Mouse (Mus musculus) lung, embryonic 15.5 days (tissue): ENCODE measurements around the gene Fancf. TPM values are rescaled to one million over a fixed set of nuclear protein-coding genes. Genes with fewer than 3 reads are reported as not detected.

Source experiments
- ATAC-seq: fragments of 200-750 bp; cut with Nextera tagmentation; 2 replicates; pipeline ENCODE4 v1.8.0; 2017; ENCODE audit warnings: moderate number of reproducible peaks, borderline replicate concordance; ENCODE audit not compliant: low FRiP score, low TSS enrichment; ENCODE audit errors: extremely low read depth
- H3K27ac ChIP-seq: fragments of 300-500 bp; sonication (generic); 2 replicates; pipeline ENCODE4 v1.5.1; 2015; ENCODE audit warnings: moderate library complexity, mild to moderate bottlenecking, inconsistent platforms
- H3K27me3 ChIP-seq: fragments of 300-500 bp; sonication (generic); 2 replicates; pipeline ENCODE4 v1.6.1; 2015; ENCODE audit warnings: inconsistent platforms
- H3K36me3 ChIP-seq: fragments of 300-500 bp; sonication (generic); 2 replicates; pipeline ENCODE4 v1.6.1; 2015; ENCODE audit warnings: inconsistent platforms
- H3K4me1 ChIP-seq: fragments of 300-500 bp; sonication (generic); 2 replicates; pipeline ENCODE4 v1.6.1; 2015; ENCODE audit warnings: inconsistent platforms
- H3K4me2 ChIP-seq: fragments of 300-500 bp; sonication (generic); 2 replicates; pipeline ENCODE4 v1.6.1; 2015; ENCODE audit warnings: inconsistent platforms, mild to moderate bottlenecking, moderate library complexity
- H3K4me3 ChIP-seq: fragments of 300-500 bp; sonication (generic); 2 replicates; pipeline ENCODE4 v1.5.1; 2015; ENCODE audit warnings: mild to moderate bottlenecking, inconsistent platforms
- H3K9ac ChIP-seq: fragments of 300-500 bp; sonication (generic); 2 replicates; pipeline ENCODE4 v1.6.1; 2015; ENCODE audit warnings: inconsistent platforms
- H3K9me3 ChIP-seq: fragments of 300-500 bp; sonication (generic); 2 replicates; pipeline ENCODE4 v1.6.1; 2016; ENCODE audit warnings: inconsistent platforms
- WGBS: fragments of 180-500 bp; shearing (Covaris S2); methylation state at CpG from one replicate; pipeline ENCODE4 v1.1.7; 2015; 5-methylcytosine and 5-hydroxymethylcytosine counted together
- polyA plus RNA-seq: library from polyadenylated mRNA; unstranded; fragments of >200 nt; fragmentation: Nextera tagmentation; extraction: Ambion mirVana; gene quantifications from 2 replicates; pipeline ENCODE4 v1.2.1, GENCODE M21; 2015

The Fancf gene
- polyA plus RNA-seq, 1 experiment from 2014 or later: 10.2 TPM

DNA sequence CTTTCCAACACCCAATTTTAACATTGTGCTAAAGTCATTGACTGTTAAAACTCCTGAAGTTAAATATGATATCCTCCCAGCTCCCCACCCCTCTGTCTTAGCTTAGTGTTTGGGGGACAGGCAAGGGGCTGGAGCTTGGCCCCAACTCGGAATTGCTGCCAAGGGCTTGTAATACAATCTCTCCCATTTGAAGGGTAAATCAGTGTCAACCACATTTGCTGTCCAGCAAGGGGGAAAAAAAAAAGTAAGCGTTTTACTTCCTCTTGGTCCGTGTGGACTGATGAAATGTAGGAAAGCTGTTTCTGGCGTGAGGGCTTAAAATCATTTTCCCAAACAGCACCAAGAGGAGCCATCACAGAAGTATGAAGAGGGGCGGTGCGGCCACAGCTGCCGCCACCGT is 16.7 kb upstream of the Fancf start:
- H3K27ac ChIP-seq: peak overlapping the region; percentile 85
- H3K4me3 ChIP-seq: peak overlapping the region; percentile 42
- 0 out of 2 replicates have a peak, but pooled peaks cover 7% of the 10 kb centered on the region for H3K4me1 ChIP-seq
- H3K9ac ChIP-seq: peak overlapping the region; percentile 44
- peak overlapping the region; percentile 79 for H3K4me2 ChIP-seq
- no peaks in the 10 kb centered on the region for H3K9me3 ChIP-seq
- ATAC-seq: no peak
- no peaks in the 10 kb centered on the region for H3K27me3 ChIP-seq
- H3K36me3 ChIP-seq: no peaks in the 10 kb centered on the region
- under 1% methylated on average over 8 of the region's 8 CpGs for WGBS

DNA sequence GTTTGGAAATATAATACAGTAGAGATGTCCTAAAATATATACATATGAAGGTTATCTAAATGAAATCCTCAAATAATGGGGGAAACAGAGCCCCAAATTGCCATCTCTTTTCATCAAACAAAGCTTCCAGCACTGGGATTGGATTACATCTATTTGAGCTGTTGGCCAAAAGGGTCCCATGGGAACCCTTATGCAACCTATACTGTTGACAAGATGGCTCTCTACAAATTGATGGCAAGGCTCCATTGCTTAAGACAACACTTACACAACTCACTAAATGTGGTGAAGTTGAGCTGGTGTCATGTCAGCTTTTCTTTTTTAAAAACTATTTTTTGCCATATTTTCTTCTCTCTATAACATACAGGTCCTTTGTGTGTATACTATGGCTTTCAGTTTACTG is 14.2 kb upstream of the Fancf start:
- Histone ChIP-seq H3K9ac (no peak overlapping the region), H3K4me3 (no peak overlapping the region), H3K27me3 (no peaks in the 10 kb centered on the region), H3K27ac (no peak overlapping the region), H3K4me2 (no peak overlapping the region), H3K4me1 (0 out of 2 replicates have a peak, but pooled peaks cover 7% of the 10 kb centered on the region), H3K9me3 (no peaks in the 10 kb centered on the region), H3K36me3 (no peaks in the 10 kb centered on the region)
- no peak for ATAC-seq

DNA sequence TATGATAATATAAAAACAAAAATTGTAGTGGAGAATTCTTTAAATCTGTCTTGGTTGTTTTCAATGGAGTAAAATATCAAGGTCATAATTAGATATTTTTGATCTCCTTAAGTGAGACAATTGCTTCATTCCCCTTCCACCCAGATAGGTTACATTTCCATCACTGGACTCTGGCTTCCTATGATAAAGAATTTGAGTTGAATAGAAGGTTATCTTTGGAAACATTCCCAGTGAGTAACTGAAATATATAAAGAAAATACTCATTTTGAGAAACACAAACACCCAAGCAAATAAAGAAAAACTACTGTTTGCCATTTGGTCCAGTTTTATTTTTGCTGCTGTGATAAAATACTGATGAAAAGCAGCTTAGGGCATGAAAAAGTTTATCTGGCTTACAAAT is 10.5 kb upstream of the Fancf start:
- no peaks in the 10 kb centered on the region for H3K36me3 ChIP-seq
- no peak overlapping the region for H3K9ac ChIP-seq
- no peaks in the 10 kb centered on the region for H3K27me3 ChIP-seq
- ATAC-seq: no peak
- no peaks in the 10 kb centered on the region for H3K9me3 ChIP-seq
- H3K4me2 ChIP-seq: no peak overlapping the region
- H3K27ac ChIP-seq: no peak overlapping the region
- H3K4me3 ChIP-seq: no peak overlapping the region
- H3K4me1 ChIP-seq: no peaks in the 10 kb centered on the region

DNA sequence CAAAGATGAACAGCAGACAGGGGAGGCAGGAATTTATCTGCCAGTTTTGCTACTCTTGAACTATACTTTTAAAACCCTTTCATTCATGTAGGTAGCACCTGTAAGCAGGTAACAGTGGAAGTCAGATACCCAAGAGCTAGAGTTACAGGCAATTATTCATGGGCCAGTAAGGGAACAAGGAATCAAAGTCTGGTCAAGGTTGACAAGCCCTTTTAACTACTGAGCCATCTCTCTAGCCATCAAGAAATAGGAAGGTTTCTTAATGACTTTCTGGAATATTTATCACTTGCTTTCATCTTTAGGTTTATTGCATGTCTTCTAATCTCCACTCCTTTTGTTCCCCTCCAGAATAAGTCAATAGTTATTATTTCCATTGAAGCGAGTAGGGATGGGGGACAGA is 10.0 kb upstream of the Fancf start:
- Histone ChIP-seq H3K36me3 (0 out of 2 replicates have a peak, but pooled peaks cover 2% of the 10 kb centered on the region), H3K27me3 (no peaks in the 10 kb centered on the region), H3K4me2 (no peak overlapping the region), H3K9ac (no peak overlapping the region), H3K4me1 (no peaks in the 10 kb centered on the region), H3K9me3 (no peaks in the 10 kb centered on the region), H3K4me3 (no peak overlapping the region), H3K27ac (no peak overlapping the region)
- ATAC-seq: no peak
- WGBS: 92% methylated on average over 1 of the region's 1 CpGs

GRCm38 (mm10) chr7:51867983-51868382 is 5.9 kb upstream of the Fancf start:
- Histone ChIP-seq H3K4me1 (peaks cover 2% of the 10 kb centered on the region), H3K4me2 (no peak overlapping the region), H3K9ac (no peak overlapping the region), H3K4me3 (no peak overlapping the region), H3K36me3 (0 out of 2 replicates have a peak, but pooled peaks cover 2% of the 10 kb centered on the region), H3K9me3 (no peaks in the 10 kb centered on the region), H3K27ac (no peak overlapping the region), H3K27me3 (no peaks in the 10 kb centered on the region)
- no peak for ATAC-seq
- 65% methylated on average over 1 of the region's 1 CpGs for WGBS

DNA sequence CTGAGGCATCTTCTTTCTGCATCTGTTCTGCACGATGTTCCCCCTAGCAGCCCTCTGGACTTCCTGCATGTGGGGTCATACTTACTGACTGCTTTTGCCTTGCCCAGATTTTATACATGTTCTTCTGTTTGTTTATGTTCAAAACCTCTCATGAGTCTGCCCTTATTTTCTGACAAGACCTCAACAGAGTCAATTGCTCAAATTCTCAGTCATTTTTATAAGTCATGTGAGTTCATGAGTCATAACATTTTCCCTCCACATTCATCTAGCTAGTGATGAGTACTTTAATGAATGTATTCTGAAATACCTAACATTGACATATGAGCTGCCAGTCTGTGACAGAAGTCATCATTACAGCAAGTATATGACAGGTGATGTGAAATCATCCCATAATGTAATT is 3.3 kb upstream of the Fancf start:
- no peaks in the 10 kb centered on the region for H3K9me3 ChIP-seq
- no peak overlapping the region for H3K4me2 ChIP-seq
- no peak overlapping the region for H3K27ac ChIP-seq
- ATAC-seq: no peak
- 0 out of 2 replicates have a peak, but pooled peaks cover 2% of the 10 kb centered on the region for H3K36me3 ChIP-seq
- no peak overlapping the region for H3K4me3 ChIP-seq
- H3K9ac ChIP-seq: no peak overlapping the region
- no peaks in the 10 kb centered on the region for H3K27me3 ChIP-seq
- 52% methylated on average over 1 of the region's 1 CpGs for WGBS
- peaks cover 14% of the 10 kb centered on the region for H3K4me1 ChIP-seq

- no peak for ATAC-seq
Measured at GRCm38 (mm10) chr7:51862842-51863241, 775 bp upstream of the Fancf start.

GRCm38 (mm10) chr7:51861250-51862096 is 594 bp downstream of the Fancf start, which contains the start of gene Gas2:
Gas2 (plus strand) TSS chr7:51862015.
- WGBS: 6% methylated on average over 88 of the region's 105 CpGs
- peak within 1 kb of the TSS; percentile 86 for H3K4me2 ChIP-seq
- H3K4me3 ChIP-seq: peak within 1 kb of the TSS; percentile 81
- no peaks in the 10 kb centered on the region for H3K27me3 ChIP-seq
- peak within 1 kb of the TSS; percentile 97 for H3K27ac ChIP-seq
- no peaks in the 10 kb centered on the region for H3K9me3 ChIP-seq
- ATAC-seq: peak; percentile 89
- 0 out of 2 replicates have a peak, but pooled peaks cover 3% of the 10 kb centered on the region for H3K36me3 ChIP-seq
- peak within 1 kb of the TSS; percentile 83 for H3K9ac ChIP-seq
- peaks cover 14% of the 10 kb centered on the region for H3K4me1 ChIP-seq

More at GRCm38 (mm10) chr7:51862842-51863241, 775 bp upstream of the Fancf start:
- WGBS: 69% methylated on average over 3 of the region's 3 CpGs
- Histone ChIP-seq H3K9ac (peak overlapping the region; percentile 65), H3K4me2 (peak overlapping the region; percentile 86), H3K27me3 (no peaks in the 10 kb centered on the region), H3K9me3 (no peaks in the 10 kb centered on the region), H3K27ac (peak overlapping the region; percentile 97), H3K4me3 (peak overlapping the region; percentile 81), H3K4me1 (peaks cover 14% of the 10 kb centered on the region), H3K36me3 (0 out of 2 replicates have a peak, but pooled peaks cover 5% of the 10 kb centered on the region)

DNA sequence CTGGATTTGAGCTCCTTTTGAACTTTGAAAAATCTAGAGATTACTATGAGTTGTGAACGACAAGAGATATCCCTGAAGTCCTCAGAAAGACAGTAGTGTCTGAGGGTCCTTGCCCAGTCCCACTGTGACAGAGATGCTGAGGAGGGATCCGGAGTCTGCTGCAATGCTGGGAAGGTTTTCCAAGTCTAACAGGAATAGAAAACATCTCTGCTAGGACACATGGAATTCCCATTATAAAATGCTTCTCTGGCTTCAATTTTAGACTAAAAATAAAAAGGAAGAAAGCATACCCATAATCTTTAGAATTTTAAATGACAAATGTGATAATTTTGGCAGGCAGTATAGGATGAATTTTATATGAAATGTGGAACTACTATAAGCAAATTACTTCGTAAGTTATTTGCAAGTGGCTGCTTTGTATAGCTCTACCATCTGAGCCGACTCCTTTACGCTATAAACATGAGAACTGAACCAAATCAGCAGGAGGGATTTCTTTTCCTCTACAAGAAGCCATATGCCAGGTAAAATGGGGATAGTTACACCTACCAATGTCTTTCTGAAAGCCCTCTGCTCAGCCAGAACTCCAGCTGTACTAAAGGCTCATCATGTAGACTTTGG is 10.1 kb downstream of the Fancf start:
- ATAC-seq: no peak
- no peaks in the 10 kb centered on the region for H3K27me3 ChIP-seq
- WGBS: 83% methylated on average over 5 of the region's 5 CpGs
- H3K9ac ChIP-seq: no peak overlapping the region
- H3K4me2 ChIP-seq: no peak overlapping the region
- no peaks in the 10 kb centered on the region for H3K4me1 ChIP-seq
- no peaks in the 10 kb centered on the region for H3K36me3 ChIP-seq
- no peaks in the 10 kb centered on the region for H3K9me3 ChIP-seq
- no peak overlapping the region for H3K4me3 ChIP-seq
- H3K27ac ChIP-seq: no peak overlapping the region

DNA sequence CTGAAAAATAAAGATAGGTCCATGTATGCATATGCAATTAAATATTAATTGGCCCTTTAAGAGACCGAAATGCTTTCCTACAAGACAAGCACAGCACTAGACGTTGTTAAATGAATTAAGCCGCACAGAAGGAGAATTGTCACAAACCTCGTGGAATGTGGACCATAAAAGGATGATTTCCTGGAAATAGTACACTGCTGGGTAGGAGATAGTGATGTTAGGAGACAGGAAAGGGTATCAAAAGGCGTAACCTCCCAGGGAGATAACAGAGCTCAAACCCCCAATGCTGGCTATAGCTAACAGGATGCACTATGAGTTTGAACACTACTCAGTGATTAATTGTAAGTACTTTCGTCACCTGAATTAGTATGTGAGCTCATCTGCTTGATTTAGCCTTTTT is 11.2 kb downstream of the Fancf start:
- no peak for ATAC-seq
- no peak overlapping the region for H3K4me3 ChIP-seq
- H3K27me3 ChIP-seq: no peaks in the 10 kb centered on the region
- H3K4me1 ChIP-seq: no peaks in the 10 kb centered on the region
- no peaks in the 10 kb centered on the region for H3K36me3 ChIP-seq
- H3K9me3 ChIP-seq: no peaks in the 10 kb centered on the region
- H3K27ac ChIP-seq: no peak overlapping the region
- no peak overlapping the region for H3K9ac ChIP-seq
- WGBS: 78% methylated on average over 6 of the region's 6 CpGs
- H3K4me2 ChIP-seq: no peak overlapping the region

GRCm38 (mm10) chr7:51840515-51840914 is 21.6 kb downstream of the Fancf start:
- no peaks in the 10 kb centered on the region for H3K4me1 ChIP-seq
- H3K27me3 ChIP-seq: no peaks in the 10 kb centered on the region
- WGBS: 66% methylated on average over 7 of the region's 7 CpGs

DNA sequence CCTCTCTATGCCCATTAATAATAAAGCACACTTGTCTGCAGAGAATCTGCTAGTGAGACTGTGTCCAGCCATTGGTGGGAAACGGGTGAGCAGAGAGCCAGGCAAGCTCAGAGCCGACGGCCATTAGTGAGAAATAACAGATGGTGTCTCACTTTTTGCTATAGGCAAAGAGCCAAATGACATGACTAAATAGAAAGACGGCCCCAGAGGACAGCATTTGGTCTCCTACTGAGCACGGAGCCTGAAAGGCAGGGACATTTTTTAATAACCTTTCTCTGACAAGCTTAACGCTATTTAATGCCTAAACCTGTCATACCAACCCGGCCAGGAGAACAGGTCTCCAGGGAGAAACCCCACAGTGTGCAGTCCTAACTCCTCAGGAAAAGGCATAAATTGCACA is 30.1 kb downstream of the Fancf start:
- Histone ChIP-seq H3K9ac (no peak overlapping the region), H3K4me3 (no peak overlapping the region), H3K9me3 (no peaks in the 10 kb centered on the region), H3K27me3 (no peaks in the 10 kb centered on the region), H3K27ac (no peak overlapping the region), H3K4me2 (no peak overlapping the region), H3K36me3 (no peaks in the 10 kb centered on the region), H3K4me1 (no peaks in the 10 kb centered on the region)
- WGBS: 44% methylated on average over 7 of the region's 7 CpGs
- ATAC-seq: no peak

More at GRCm38 (mm10) chr7:51840515-51840914, 21.6 kb downstream of the Fancf start:
- no peak overlapping the region for H3K9ac ChIP-seq
- H3K4me2 ChIP-seq: no peak overlapping the region
- no peaks in the 10 kb centered on the region for H3K9me3 ChIP-seq
- H3K27ac ChIP-seq: no peak overlapping the region
- H3K4me3 ChIP-seq: no peak overlapping the region
- no peak for ATAC-seq
- H3K36me3 ChIP-seq: no peaks in the 10 kb centered on the region
